Mouse (Mus musculus): Measurements from ENCODE around the gene Tmbim6.

The Tmbim6 gene

GRCm38 (mm10) chr15:99449751-99450280 lies 57.1 kb downstream of the Tmbim6 start:
- peak; percentile 30 for DNase-seq (ENCODE audit: low read depth, low spot score)

DNA sequence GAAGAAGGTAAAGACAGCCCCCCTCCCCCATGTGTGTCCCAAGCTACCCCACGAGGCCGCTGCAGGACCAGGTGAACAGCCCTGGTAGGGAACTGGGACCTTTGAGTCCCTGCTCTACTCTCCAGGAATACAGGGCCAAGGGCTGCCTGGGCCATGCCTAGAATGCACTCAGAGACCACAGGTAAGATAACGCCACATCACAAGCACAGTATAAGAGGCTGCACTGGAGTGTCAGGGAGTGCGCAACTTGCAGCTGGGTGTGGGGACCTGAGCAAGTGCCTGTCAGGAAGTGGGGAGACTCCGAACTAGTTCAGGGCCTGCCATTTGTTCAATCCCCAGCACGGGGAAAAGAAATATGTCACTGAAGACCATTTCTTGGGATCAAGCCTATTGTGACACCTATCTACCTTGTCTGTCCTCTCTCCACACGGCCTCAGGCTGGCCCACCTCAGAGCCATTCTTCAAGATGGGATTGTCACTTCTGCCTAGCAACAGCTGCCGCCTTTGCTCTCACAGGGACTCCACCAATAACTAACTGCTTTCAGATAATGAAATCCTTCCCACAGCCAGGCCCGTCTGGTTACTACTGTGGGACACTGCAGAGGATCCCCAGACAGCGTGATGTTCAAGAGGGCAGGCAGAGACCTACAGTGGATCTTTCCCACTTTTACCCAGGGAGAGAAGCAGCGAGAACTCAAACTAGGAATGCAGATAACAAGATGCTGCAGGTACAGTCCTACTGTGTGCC lies 60.6 kb downstream of the Tmbim6 start:
- DNase-seq (ENCODE audit: low read depth, low spot score): no peak

- DNase-seq (ENCODE audit: low read depth, low spot score): no peak
These were observed 62.0 kb downstream of the Tmbim6 start for GRCm38 (mm10) chr15:99454585-99455279.

- no peak for DNase-seq (ENCODE audit: low read depth, low spot score)
These were observed 62.7 kb downstream of the Tmbim6 start for GRCm38 (mm10) chr15:99455415-99455814.

- peak; percentile 33 for DNase-seq (ENCODE audit: low read depth, low spot score)
These were observed 63.8 kb downstream of the Tmbim6 start for GRCm38 (mm10) chr15:99456338-99456962.

- DNase-seq (ENCODE audit: low read depth, low spot score): peak; percentile 67
These were observed 64.4 kb downstream of the Tmbim6 start for GRCm38 (mm10) chr15:99456963-99457605.

DNA sequence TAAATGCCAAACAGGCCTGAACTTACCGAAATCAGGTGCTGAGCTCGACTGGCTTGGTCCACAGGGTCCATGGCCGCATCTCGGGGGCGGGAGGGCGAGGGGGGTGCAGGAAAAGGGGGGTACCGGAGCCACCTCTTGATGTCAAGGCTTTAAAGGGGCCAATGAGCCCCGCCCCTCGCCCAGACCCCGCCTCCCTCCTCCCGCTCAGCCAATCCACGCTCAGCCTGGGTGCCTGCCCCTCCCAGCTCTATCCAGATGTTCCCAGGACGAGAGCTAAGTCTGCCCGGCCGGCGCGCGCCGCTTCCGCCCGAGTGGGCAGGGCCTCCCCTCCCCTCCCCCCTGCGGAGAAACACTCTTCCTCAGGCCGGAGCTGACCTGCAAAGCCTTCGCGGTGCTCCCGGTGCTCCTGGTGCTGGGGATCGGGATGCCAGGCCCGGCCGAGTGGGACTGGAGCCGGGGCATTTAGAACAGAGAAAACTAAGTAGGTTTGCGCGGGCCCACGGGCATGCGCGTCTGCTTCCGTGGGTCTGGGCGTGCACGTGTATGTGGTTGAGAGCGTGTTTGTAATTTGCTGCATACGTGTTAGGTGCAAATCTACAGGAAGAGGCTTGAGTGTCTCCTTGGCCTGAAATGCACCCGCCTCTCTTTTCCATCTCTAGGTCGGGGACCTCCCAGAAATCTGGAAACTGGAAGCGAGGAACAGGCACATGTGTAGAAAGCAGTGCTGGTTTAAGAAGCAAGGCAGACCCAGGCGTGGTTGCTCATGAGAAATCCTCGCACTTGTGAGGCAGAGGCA lies 65.1 kb downstream of the Tmbim6 start, which contains the start of gene Nckap5l:
Nckap5l (minus strand) TSS at position 143 of the 796 bp plus-strand sequence.
- DNase-seq (ENCODE audit: low read depth, low spot score): peak; percentile 96
